Mouse (Mus musculus) adipocyte (in vitro differentiated cells): ENCODE results near the gene Lrrc8e.
"Not testable (repeated sequence)": the region's sequence is repeated elsewhere in the genome, so short reads cannot be mapped to it uniquely, and the experiment has no call there.

ENCODE experiments used
- DNase-seq: peaks from one replicate; pipeline ENCODE4 v3.0.0-alpha.2; 2016; ENCODE audit warnings: low spot score

Gene Lrrc8e

DNA sequence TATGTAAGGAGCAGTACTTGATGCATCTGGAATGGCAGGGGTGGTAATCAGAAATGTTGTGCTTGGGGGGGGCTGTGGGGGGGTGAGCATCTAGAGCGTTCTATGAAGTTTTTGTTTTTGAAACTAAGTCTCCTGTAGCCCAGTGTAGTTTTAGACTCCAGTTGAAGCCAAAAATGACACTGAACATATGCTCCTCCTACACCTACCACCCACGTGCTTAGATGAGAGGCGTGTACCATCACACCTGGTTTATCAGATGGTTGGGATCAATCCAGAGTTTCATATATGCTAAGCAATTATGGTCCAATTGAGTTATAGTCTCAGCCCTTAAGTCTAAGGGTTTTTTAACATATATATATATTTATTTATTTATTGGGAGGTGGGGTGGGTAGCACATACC is 7.0 kb upstream of the Lrrc8e start:
- no peak for DNase-seq

GRCm38 (mm10) chr8:4222059-4222458 is 4.6 kb upstream of the Lrrc8e start:
- no peak for DNase-seq

GRCm38 (mm10) chr8:4226323-4226722 is 304 bp upstream of the Lrrc8e start:
- DNase-seq = no peak

- DNase-seq = no peak
Measured at GRCm38 (mm10) chr8:4227919-4228318, 1.3 kb downstream of the Lrrc8e start.

GRCm38 (mm10) chr8:4229784-4230183 is 3.2 kb downstream of the Lrrc8e start:
- no peak for DNase-seq

- DNase-seq = no peak
Measured at GRCm38 (mm10) chr8:4230612-4231351, 4.2 kb downstream of the Lrrc8e start.

- DNase-seq = no peak
Measured at GRCm38 (mm10) chr8:4237814-4238433, 11.3 kb downstream of the Lrrc8e start.

DNA sequence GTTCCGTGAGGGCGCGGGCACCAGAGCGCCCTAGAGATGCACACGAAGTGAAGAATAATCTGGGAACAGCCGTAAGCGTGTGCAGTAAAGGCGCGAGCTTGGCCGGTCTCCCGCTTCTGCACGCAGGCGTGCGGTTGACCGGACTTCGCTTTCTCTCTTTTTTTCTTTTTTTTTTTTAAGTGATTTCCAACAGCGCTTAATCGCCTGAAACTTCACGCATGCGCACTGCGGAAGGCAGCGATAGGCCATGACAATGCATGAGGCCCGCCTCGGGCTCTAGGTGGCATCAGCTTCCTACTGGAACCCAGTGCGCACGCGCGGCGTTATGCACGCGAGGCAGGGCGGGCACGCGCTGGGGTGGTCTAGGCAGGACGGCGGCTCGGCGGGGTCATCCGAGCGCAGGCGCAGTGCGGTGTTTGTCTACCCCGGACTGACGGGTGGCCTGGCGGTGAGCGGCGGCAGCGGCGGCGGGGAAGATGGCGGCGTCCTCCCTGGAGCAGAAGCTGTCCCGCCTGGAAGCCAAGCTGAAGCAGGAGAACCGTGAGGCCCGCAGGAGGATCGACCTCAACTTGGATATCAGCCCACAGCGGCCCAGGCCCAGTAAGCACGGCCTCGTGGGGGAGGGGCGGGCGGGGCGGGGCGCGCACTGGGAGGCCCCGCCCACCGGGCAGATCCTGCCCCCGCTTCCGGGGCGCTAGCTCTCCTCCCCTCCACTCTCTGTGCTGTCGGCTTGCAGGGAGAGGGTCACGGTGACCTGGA is 12.0 kb downstream of the Lrrc8e start, which contains the start of the genes Map2k7 and Gm49320:
TSS of gene Map2k7 (plus strand) at position 307 of the 759 bp plus-strand sequence.
TSS of gene Gm49320 (plus strand) at position 432 of the 759 bp plus-strand sequence.
- peak; percentile 100 for DNase-seq

DNA sequence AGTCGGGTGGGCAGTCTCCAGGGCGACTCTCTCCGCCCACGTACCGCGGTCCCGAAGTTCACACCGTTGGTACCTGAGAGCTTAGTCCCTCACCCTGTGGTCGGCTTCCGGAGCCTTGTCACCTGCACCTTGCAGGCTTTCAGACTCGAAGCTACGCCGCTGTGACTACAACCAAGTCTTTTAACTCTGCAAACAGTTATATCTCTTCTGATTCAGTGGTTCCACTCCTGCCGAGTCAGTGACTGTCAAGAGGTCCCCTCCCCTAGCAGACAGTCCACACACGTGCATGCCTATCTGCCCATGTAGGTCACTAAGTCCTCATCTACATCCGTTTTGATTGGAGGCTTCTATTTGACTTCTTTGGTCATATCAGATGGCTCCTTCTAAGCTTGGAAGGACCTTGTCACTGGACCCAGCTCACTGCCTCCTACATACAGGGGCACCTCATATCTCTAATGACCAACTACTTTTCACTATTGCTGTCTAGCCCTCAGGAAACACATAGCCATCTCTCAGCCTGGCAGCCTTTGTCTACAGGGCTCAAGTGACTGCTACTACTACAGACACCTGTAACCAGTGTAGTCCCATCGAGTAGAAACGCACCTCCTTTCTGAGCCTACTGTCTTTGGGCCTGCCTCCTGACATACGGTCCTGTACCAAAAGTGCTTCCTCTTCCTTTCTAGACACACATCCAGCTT is 12.7 kb downstream of the Lrrc8e start:
- no peak for DNase-seq

DNA sequence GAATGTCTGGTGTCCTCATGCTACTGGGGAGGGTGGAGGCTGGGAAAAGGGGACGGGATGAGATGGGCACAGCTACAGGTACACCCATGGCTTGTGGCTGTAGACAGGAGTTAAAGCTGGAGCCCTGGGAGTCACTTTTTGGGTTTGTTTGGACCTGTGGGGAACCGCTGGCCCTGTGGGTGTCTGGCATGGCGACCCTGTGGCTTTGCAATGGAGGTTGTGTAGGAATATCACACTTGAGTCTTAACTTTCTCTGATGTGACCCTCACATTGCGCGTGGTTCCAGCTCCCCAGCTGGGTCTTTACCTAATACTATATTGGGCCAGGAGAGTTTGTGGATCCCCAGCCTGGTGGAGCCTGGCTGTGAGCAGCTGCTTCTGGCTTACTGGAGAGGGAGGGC is 18.4 kb downstream of the Lrrc8e start:
- no peak for DNase-seq

DNA sequence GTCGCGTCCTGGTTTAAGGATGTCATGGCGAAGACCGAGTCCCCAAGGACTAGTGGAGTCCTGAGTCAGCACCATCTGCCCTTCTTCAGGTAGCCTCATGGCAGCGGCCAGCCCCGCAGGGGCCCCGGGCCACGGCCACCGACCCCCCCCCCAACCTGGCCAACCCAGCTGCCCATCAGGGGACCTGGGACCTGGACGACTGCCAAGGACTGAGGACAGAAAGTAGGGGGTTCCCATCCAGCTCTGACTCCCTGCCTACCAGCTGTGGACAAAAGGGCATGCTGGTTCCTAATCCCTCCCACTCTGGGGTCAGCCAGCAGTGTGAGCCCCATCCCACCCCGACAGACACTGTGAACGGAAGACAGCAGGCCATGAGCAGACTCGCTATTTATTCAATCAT is 19.1 kb downstream of the Lrrc8e start:
- DNase-seq = no peak

GRCm38 (mm10) chr8:4247241-4247640 is 20.6 kb downstream of the Lrrc8e start:
- DNase-seq = no peak

DNA sequence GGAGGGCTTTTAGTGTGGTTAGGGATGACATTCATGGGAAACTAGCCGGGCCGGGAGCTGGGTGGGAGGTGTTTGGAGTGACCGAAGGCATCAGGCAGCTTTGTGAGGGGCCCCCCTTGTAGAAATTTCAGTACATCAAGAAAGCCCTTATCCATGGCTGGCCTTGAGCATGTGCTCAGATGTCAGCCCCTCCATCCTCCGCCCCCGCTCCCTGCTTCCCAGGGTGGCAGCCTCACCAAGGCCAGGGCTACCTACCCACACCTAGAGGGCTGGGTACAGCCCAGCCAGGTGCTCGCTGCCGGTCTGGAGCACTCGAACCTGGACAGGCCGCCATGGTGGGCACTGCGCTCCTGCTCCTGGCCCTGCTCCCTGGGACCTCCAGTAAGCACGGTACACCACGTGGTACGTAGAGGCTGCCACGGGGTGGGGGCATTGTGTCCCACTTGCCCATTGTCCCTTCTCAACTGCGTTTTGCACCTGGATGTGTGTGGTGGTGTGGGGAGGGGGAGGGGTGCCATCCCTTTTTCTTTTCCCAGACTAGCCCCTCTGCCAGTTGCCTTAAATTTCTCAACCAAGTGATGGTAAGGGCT is 21.4 kb downstream of the Lrrc8e start, which contains the start of gene Tgfbr3l:
TSS of gene Tgfbr3l (plus strand) at position 264 of the 590 bp plus-strand sequence.
- no peak for DNase-seq

- no peak for DNase-seq
Measured at GRCm38 (mm10) chr8:4249213-4249612, 22.6 kb downstream of the Lrrc8e start.

- DNase-seq = peak; percentile 89
Measured at GRCm38 (mm10) chr8:4250306-4250970, 23.8 kb downstream of the Lrrc8e start.

- no peak for DNase-seq
Measured at GRCm38 (mm10) chr8:4252116-4252760, 25.6 kb downstream of the Lrrc8e start.

DNA sequence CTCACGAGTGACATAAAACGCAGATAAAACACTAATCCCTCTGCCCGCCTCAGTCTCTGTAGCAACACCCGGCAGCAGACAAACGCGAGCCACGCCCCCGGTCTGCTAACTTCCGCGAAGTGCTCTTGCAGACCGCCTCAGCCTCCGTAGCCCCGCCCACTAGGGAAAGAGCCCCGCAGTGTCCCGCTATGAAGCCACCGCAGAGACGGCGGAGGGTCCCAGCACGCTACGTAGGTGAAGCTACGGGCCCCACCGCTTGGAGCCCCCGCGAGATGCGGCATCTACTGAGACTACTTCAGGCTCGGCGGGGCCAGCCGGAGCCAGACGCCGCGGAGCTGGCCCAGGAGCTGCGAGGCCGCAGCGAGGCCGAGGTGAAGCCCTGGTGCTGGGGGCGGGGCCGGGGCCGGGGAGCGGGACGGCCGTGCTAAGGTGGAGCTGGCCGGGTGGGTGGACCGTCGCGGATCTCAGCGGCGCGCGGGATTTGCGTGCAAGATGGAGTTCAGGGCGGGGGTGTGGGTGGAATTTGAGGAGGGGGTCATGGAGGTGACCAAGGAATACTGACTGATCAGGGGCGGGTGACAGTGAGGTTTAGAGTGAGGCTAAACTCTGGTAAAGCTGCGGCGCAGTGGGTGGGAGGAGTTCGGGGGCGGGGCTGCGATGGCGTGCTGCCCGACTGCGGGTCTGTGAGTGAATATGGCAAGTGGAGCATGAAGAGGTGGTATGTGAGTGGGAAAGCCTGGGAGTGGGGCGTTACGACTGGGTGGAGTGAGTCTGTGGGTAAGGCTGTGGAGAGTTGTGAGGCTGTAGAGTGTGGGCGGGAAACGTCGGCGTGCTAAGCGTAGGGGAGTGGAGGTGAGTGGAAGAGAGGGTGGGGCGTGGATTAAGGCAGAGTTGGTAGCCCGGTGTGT is 26.6 kb downstream of the Lrrc8e start, which contains the start of gene Snapc2:
TSS of gene Snapc2 (plus strand) at position 147 of the 908 bp plus-strand sequence.
- peak; percentile 98 for DNase-seq

DNA sequence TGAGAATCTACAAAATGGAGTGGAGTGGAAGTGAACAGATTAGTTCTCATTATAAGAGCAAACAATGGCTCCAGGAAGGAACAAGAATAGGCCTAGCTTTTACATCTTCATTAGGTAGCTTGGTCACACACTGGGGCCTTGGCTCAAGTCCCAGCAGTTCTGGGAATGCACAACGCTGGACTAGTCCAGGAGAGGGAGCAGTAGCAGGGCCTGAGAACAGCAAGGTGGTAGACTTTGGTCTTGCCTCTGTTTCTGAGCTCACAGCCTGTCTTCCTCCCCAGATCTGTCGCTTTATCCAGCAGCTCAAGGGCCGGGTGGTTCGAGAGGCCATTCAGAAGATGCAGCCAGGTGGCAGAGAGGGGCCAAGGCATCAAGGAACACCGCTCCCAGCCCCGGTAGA is 27.4 kb downstream of the Lrrc8e start:
- peak; percentile 91 for DNase-seq

- DNase-seq = not testable (repeated sequence)
Measured at GRCm38 (mm10) chr8:4255471-4255870, 28.8 kb downstream of the Lrrc8e start.
